Mouse (Mus musculus) ES-E14 (cell line): Measurements from ENCODE around the gene Kirrel3. TPM values are rescaled to one million over a fixed set of nuclear protein-coding genes. Genes with fewer than 3 reads are reported as not detected.

Source experiments
- DNase-seq: peaks from one replicate; pipeline ENCODE4 v3.0.0-alpha.2; 2013; ENCODE audit warnings: low read depth, low spot score
- H3K27ac ChIP-seq: 2 replicates; pipeline ENCODE4 v1.5.1; 2012; ENCODE audit warnings: low read depth, mild to moderate bottlenecking, low read length, moderate library complexity, mixed read lengths; ENCODE audit not compliant: poor library complexity, insufficient read depth, severe bottlenecking
- H3K36me3 ChIP-seq: 2 replicates; pipeline ENCODE4 v1.6.1; 2012; ENCODE audit warnings: mild to moderate bottlenecking, low read length, moderate library complexity, mixed read lengths; ENCODE audit not compliant: control insufficient read depth, poor library complexity, insufficient read depth, severe bottlenecking
- H3K4me1 ChIP-seq, 2 experiments: fragments of 150-350 bp in 1 of 2; sonication (generic) in 1 of 2; 2 replicates each; pipeline ENCODE4 v1.6.1; 2012; ENCODE audit warnings: low read length in 2 of 2, mild to moderate bottlenecking in 1 of 2, mixed read lengths in 1 of 2; ENCODE audit not compliant: control insufficient read depth in 2 of 2, insufficient read depth in 2 of 2, poor library complexity in 1 of 2
- H3K4me3 ChIP-seq, 2 experiments: fragments of 150-350 bp in 1 of 2; sonication (generic) in 1 of 2; 2 replicates each; pipeline ENCODE4 v1.5.1; 2012; ENCODE audit warnings: low read length in 2 of 2, low read depth in 1 of 2, mild to moderate bottlenecking in 1 of 2, mixed read lengths in 1 of 2; ENCODE audit not compliant: insufficient read depth in 1 of 2, poor library complexity in 1 of 2, severe bottlenecking in 1 of 2
- H3K9ac ChIP-seq: 2 replicates; pipeline ENCODE4 v1.6.1; 2012; ENCODE audit warnings: low read depth, mild to moderate bottlenecking, low read length, mixed read lengths; ENCODE audit not compliant: poor library complexity, insufficient read depth, severe bottlenecking
- H3K9me3 ChIP-seq: fragments of 150-350 bp; sonication (generic); 2 replicates; pipeline ENCODE4 v1.6.1; 2012; ENCODE audit warnings: low read depth, mild to moderate bottlenecking, low read length; ENCODE audit not compliant: control insufficient read depth, insufficient read depth
- CHD2 ChIP-seq: IDR thresholded peaks from 2 replicates; pipeline ENCODE4 v1.6.1; 2014; ENCODE audit warnings: mild to moderate bottlenecking, low read depth, low read length, inconsistent platforms
- HCFC1 ChIP-seq: IDR thresholded peaks from 2 replicates; pipeline ENCODE4 v1.6.1; 2012; ENCODE audit warnings: low read length, inconsistent platforms, borderline replicate concordance; ENCODE audit not compliant: insufficient read depth
- MAFK ChIP-seq: IDR thresholded peaks from 2 replicates; pipeline ENCODE4 v1.6.1; 2014; ENCODE audit warnings: mild to moderate bottlenecking, low read depth, low read length, inconsistent platforms; ENCODE audit not compliant: insufficient read depth
- ZC3H11A ChIP-seq: IDR thresholded peaks from 2 replicates; pipeline ENCODE4 v1.6.1; 2012; ENCODE audit warnings: low read depth, mild to moderate bottlenecking, inconsistent platforms, low read length, borderline replicate concordance
- ZNF384 ChIP-seq: IDR thresholded peaks from 2 replicates; pipeline ENCODE4 v1.6.1; 2012; ENCODE audit warnings: low read depth, low read length, inconsistent platforms
- in situ Hi-C, 2 experiments: fragments of 600-800 bp; cut with MboI; formaldehyde crosslinking; loops; one replicate each; pipeline ENCODE4 v1.15.1; 2025; ENCODE audit warnings: low sequenced_read_pairs in 2 of 2, inconsistent platforms in 1 of 2; ENCODE audit not compliant: unreplicated experiment in 2 of 2
- total RNA-seq: library from RNA; depleted of rRNA; stranded (reverse); fragments of 300-350 nt; gene quantifications from 2 replicates; pipeline ENCODE4 v1.2.3, GENCODE M21; 2012

Kirrel3 gene
- total RNA-seq, 1 experiment = 0.67 TPM

DNA sequence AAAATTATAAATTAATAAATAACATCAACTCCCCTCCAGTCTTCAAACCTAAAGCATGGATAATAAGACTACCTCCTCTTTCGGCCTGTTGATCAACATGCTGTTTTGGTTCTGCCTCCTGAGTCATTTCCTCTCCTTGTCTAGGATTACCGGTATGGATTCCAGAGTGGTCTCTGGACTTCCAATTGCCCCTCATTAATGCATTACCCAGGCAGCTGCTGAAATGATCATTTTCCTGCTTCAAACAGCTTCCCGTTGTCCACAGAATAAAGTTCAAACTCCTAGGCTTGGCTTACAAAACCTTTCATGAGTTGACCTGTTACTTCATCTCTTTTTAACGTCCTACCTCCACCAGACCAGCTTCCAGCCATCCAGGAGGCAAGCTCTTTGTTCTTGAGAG is 309.5 kb downstream of the Kirrel3 start:
- no peaks in the 10 kb centered on the region for H3K36me3 ChIP-seq
- TF ChIP-seq CHD2 (no peak), HCFC1 (no peak), ZNF384 (no peak), MAFK (no peak), ZC3H11A (no peak)
- H3K9me3 ChIP-seq = no peaks in the 10 kb centered on the region
- in situ Hi-C loops = no loop called here
- no peak for DNase-seq
- H3K27ac ChIP-seq = no peak overlapping the region
- H3K4me1 ChIP-seq = no peaks in the 10 kb centered on the region
- H3K4me3 ChIP-seq = no peak overlapping the region
- no peak overlapping the region for H3K9ac ChIP-seq

DNA sequence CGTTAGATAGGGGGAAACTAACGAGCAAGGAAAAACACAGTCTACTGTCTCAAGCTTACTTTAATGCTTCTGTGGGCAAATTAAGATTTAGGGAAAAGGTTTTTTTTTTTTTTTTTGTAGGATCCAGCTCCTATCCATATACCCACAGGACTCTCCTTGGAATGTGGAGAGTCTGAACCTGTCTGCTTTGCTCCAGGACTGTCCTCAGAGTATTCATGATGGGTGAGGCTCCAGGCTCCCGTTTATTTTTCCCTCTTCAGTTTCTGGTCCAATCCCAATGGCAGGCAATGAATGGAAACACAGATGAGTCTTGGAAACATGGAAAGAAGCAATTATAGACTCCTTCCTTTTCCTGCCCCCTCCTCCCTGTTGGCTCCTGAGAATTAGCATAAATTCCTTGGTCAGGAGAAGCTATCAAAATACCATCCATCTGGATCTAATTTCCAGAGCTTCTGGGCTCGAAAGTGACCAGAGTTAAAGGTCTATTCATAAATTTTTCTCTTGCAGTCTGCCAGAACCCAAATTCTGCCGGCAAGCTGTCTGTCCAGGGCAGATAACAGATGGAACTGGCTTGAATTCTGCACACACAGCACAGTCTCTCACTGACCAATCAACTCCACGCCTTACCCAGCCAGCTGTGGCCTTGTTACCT is 312.1 kb downstream of the Kirrel3 start:
- no peak overlapping the region for H3K9ac ChIP-seq
- no peaks in the 10 kb centered on the region for H3K9me3 ChIP-seq
- no peaks in the 10 kb centered on the region for H3K4me1 ChIP-seq
- TF ChIP-seq MAFK (no peak), ZNF384 (no peak), CHD2 (no peak), HCFC1 (no peak), ZC3H11A (no peak)
- H3K36me3 ChIP-seq = no peaks in the 10 kb centered on the region
- in situ Hi-C loops = no loop called here
- no peak overlapping the region for H3K27ac ChIP-seq
- no peak for DNase-seq
- no peak overlapping the region for H3K4me3 ChIP-seq

DNA sequence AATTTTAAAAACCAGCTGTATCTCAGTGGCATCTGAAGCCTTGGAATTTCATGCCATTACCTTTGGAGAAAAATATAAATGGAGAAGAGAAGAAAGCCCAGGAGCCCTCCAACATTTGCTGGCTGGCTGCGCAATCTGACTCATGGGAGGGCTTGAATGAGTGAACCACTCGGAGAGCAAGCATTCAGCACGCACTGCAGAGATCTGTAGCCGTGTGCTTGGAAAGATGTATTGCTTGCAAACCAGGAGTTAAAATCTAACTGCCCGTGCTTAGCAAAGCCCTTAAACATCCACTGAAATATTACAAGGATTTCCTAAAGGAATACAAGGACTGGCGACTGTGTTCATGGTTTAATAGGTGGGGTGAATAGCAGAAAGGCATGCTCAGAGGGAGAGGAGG is 316.0 kb downstream of the Kirrel3 start:
- Histone ChIP-seq H3K36me3 (no peaks in the 10 kb centered on the region), H3K4me3 (no peak overlapping the region), H3K9ac (no peak overlapping the region), H3K27ac (no peak overlapping the region), H3K9me3 (no peaks in the 10 kb centered on the region), H3K4me1 (no peaks in the 10 kb centered on the region)
- DNase-seq = no peak
- TF ChIP-seq HCFC1 (no peak), CHD2 (no peak), ZNF384 (no peak), MAFK (no peak), ZC3H11A (no peak)
- in situ Hi-C loops = no loop called here

DNA sequence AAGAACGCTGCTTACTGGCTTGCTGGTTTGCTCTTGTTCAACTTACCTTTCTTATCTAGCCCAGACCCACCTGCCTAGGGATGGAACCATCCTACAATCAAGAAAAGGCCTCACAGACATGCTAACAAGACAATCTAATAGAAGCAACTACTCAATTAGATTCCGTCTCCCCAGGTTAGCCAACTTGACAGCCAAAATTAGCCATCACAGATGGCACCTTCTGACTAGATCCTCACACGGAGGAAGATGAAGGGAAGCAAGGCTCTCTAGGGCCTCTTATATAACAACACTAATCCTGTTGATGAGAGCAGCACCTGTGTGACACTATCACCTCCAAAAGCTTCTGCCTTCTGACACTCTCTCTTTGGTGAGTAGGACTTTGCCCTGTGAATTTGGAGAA is 321.2 kb downstream of the Kirrel3 start:
- no peaks in the 10 kb centered on the region for H3K9me3 ChIP-seq
- TF ChIP-seq ZC3H11A (no peak), MAFK (no peak), CHD2 (no peak), HCFC1 (no peak), ZNF384 (no peak)
- DNase-seq = no peak
- H3K4me3 ChIP-seq = no peak overlapping the region
- no peaks in the 10 kb centered on the region for H3K36me3 ChIP-seq
- H3K9ac ChIP-seq = no peak overlapping the region
- H3K4me1 ChIP-seq = no peaks in the 10 kb centered on the region
- in situ Hi-C loops = no loop called here
- no peak overlapping the region for H3K27ac ChIP-seq
